Mouse (Mus musculus): ENCODE results near the gene Cbx7. TPM values are rescaled to one million over a fixed set of nuclear protein-coding genes. Genes with fewer than 3 reads are reported as not detected.

Gene Cbx7
- polyA plus RNA-seq, 1 experiment from 2014 or later: 4.0 TPM

DNA sequence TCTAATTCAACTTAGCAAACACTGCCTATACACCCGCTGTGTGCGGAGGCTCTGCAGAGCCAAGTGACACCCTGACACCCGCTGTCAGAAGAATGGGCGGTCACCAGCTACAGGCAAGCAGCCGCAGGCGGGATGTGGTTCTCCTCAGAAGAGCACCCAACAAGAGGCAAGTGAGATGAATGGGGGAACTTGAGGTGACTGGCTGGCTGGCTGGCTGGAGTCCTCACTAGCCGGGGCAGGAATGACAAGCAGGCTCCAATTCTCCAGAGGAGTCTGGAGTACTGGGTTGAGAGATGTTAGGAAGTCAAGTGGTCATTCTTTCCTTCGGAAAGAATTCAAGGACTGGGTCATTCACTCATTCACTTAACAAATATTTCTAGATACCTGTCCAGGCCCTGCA lies 14.4 kb downstream of the Cbx7 start:
- H3K27ac ChIP-seq (ENCODE audit: low read length): no peak overlapping the region
- ATAC-seq: no peak
- no peaks in the 10 kb centered on the region; the same call in none of the 2 replicates for H3K4me1 ChIP-seq (replicated peaks; ENCODE audit: control insufficient read depth, insufficient read depth, low read length)
- no peaks in the 10 kb centered on the region for H3K27me3 ChIP-seq (replicated peaks; ENCODE audit: control insufficient read depth, insufficient read depth, low read length)
- H3K9ac ChIP-seq (replicated peaks; ENCODE audit: low read depth, low read length): no peak overlapping the region
- H3K36me3 ChIP-seq (ENCODE audit: control insufficient read depth, insufficient read depth): no peaks in the 10 kb centered on the region
- H3K4me3 ChIP-seq (replicated peaks; ENCODE audit: low read length): no peak overlapping the region
- no peaks in the 10 kb centered on the region for H3K9me3 ChIP-seq (ENCODE audit: control insufficient read depth, low read length)
- WGBS: 88% methylated on average over 8 of the region's 8 CpGs
- no peak overlapping the region for H3K4me2 ChIP-seq (ENCODE audit: low read length)

DNA sequence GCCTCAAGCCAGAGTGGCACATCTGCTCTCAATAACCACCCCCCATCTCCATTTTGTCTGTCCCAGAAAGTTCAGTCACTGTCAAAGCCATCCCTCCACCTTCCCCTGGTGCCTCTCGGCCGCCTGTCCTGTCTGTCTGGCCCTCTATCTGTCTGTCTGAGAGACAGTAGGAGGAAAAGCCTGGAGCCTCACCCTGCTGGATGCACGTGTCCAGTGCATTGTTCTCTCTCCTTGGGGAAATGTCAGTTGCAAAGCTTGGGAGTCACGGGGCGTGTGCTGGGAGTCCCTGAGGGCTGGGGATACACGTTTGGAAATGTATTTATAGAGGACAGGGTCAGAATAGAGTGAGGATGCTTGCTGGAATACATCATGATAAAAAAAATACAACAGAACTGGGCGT lies 17.4 kb downstream of the Cbx7 start:
- H3K27ac ChIP-seq (ENCODE audit: low read length): no peak overlapping the region
- 70% methylated on average over 7 of the region's 7 CpGs for WGBS
- ATAC-seq: no peak

DNA sequence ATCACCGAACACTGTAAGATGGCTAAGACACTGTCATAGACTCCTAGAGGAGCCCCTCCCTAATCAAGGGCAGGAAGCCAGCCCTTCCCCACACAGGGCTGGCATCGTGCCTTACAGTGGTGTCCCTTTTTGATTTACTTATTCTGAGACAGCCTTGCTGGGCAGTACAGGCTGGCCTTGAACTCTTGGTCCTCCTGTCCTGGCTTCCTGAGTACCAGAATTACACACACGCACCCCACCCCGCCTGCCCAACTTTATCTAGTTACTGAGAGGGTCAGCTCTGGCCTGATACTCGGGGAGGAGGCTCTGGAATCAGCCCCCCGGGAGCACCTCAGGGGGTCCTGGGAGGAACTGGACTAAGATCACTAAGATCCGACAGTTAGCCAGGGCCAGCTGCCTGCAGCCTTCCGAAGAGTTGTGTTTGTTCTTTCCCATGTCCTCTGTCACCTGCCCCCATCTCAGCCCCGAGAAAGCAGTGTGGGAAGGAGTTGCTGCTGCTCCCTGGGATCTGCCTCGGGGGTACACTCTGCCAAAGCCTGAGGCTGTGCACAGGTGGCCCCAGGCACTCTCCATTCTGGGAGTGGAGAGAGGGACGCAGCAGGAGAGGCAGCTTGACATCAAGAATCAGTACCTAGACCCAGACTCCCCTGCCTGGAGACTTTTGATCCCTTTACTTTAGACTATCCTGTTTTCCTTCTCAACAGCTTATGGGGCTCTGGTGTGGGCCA lies 18.3 kb downstream of the Cbx7 start:
- no peaks in the 10 kb centered on the region for H3K27me3 ChIP-seq (replicated peaks; ENCODE audit: control insufficient read depth, insufficient read depth, low read length)
- H3K4me2 ChIP-seq (ENCODE audit: low read length): no peak overlapping the region
- no peak for ATAC-seq
- 54% methylated on average over 11 of the region's 11 CpGs for WGBS
- H3K27ac ChIP-seq (ENCODE audit: low read length): no peak overlapping the region; the same call in 1 of the 2 replicates
- H3K36me3 ChIP-seq (ENCODE audit: control insufficient read depth, insufficient read depth): no peaks in the 10 kb centered on the region
- H3K9me3 ChIP-seq (ENCODE audit: control insufficient read depth, low read length): no peaks in the 10 kb centered on the region
- H3K4me1 ChIP-seq (replicated peaks; ENCODE audit: control insufficient read depth, insufficient read depth, low read length): peaks cover 15% of the 10 kb centered on the region
- no peak overlapping the region for H3K9ac ChIP-seq (replicated peaks; ENCODE audit: low read depth, low read length)
- no peak overlapping the region for H3K4me3 ChIP-seq (replicated peaks; ENCODE audit: low read length)

More for the DNA sequence above, 17.4 kb downstream of the Cbx7 start:
- H3K4me2 ChIP-seq (ENCODE audit: low read length): no peak overlapping the region
- no peak overlapping the region for H3K4me3 ChIP-seq (replicated peaks; ENCODE audit: low read length)
- no peak overlapping the region for H3K9ac ChIP-seq (replicated peaks; ENCODE audit: low read depth, low read length)
- H3K4me1 ChIP-seq (replicated peaks; ENCODE audit: control insufficient read depth, insufficient read depth, low read length): peaks cover 15% of the 10 kb centered on the region
- H3K9me3 ChIP-seq (ENCODE audit: control insufficient read depth, low read length): no peaks in the 10 kb centered on the region
- no peaks in the 10 kb centered on the region for H3K27me3 ChIP-seq (replicated peaks; ENCODE audit: control insufficient read depth, insufficient read depth, low read length)
- H3K36me3 ChIP-seq (ENCODE audit: control insufficient read depth, insufficient read depth): no peaks in the 10 kb centered on the region

DNA sequence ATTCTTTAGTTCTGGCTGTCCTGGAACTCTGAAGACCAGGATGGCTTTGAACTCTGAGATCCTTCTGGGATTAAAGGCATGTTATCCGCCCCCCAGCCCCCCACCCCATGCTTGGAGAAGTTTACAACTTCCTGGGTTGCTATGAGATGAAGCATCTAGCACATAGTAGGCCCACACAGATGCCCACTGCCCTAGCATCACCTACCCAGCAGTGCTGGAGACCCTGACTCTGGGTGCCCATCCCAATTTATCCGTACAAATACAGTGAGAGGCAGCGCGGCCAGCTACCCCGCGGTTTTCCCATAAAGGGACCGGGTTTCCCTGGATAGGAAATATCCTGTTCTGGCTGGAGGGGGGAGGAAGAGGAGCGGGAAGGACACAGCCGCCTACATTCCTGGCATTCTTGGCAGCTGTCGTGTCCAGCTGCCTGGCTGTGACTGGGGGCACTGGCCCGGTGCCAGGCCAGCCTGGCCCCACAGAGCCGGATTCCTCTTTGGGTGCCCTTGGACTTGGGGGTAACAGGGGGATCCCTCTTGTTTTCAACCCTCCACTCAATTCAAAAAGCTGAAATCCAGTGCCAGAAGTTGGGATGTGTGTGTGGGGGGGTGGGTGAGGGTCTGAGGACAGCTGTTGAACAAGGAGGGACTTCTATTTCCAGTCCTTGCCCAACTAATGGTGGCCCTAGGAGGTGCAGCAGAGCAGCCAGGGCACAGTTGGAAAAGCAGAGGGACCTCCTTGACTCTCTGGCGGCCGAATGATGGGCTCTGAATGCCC lies 19.0 kb downstream of the Cbx7 start:
- no peak overlapping the region for H3K4me2 ChIP-seq (ENCODE audit: low read length)
- 39% methylated on average over 14 of the region's 14 CpGs for WGBS
- peaks cover 15% of the 10 kb centered on the region for H3K4me1 ChIP-seq (replicated peaks; ENCODE audit: control insufficient read depth, insufficient read depth, low read length)
- H3K9ac ChIP-seq (replicated peaks; ENCODE audit: low read depth, low read length): no peak overlapping the region
- no peaks in the 10 kb centered on the region for H3K9me3 ChIP-seq (ENCODE audit: control insufficient read depth, low read length)
- ATAC-seq: no peak
- H3K36me3 ChIP-seq (ENCODE audit: control insufficient read depth, insufficient read depth): no peaks in the 10 kb centered on the region
- H3K27ac ChIP-seq (ENCODE audit: low read length): no peak overlapping the region; the same call in 1 of the 2 replicates
- H3K4me3 ChIP-seq (replicated peaks; ENCODE audit: low read length): no peak overlapping the region
- H3K27me3 ChIP-seq (replicated peaks; ENCODE audit: control insufficient read depth, insufficient read depth, low read length): no peaks in the 10 kb centered on the region

DNA sequence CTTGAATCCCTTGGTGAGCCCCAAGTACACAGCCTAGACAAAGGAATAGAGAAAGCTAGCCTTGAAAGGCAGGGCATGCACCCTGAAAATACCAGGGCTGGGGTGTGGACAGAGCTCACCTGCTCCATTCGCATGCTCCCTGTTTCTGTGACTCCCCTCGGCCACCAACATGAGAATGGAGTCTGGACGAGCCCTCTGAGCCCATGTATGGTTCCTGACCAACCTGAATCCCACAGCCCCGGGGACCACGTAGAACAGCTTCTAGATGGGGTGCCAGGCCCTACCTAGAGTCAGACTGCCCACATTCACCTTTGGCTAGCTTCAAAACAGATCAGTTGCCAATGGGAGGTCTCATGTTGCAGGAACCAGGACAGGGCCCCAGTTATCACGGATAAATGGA lies 19.7 kb downstream of the Cbx7 start:
- H3K27ac ChIP-seq (ENCODE audit: low read length): no peak overlapping the region
- no peak for ATAC-seq
- no peaks in the 10 kb centered on the region for H3K27me3 ChIP-seq (replicated peaks; ENCODE audit: control insufficient read depth, insufficient read depth, low read length)
- H3K9ac ChIP-seq (replicated peaks; ENCODE audit: low read depth, low read length): no peak overlapping the region
- peaks cover 15% of the 10 kb centered on the region for H3K4me1 ChIP-seq (replicated peaks; ENCODE audit: control insufficient read depth, insufficient read depth, low read length)
- H3K4me2 ChIP-seq (ENCODE audit: low read length): no peak overlapping the region; the same call in 1 of the 2 replicates
- no peak overlapping the region for H3K4me3 ChIP-seq (replicated peaks; ENCODE audit: low read length)
- H3K36me3 ChIP-seq (ENCODE audit: control insufficient read depth, insufficient read depth): no peaks in the 10 kb centered on the region
- no peaks in the 10 kb centered on the region for H3K9me3 ChIP-seq (ENCODE audit: control insufficient read depth, low read length)
- WGBS: 69% methylated on average over 6 of the region's 6 CpGs

DNA sequence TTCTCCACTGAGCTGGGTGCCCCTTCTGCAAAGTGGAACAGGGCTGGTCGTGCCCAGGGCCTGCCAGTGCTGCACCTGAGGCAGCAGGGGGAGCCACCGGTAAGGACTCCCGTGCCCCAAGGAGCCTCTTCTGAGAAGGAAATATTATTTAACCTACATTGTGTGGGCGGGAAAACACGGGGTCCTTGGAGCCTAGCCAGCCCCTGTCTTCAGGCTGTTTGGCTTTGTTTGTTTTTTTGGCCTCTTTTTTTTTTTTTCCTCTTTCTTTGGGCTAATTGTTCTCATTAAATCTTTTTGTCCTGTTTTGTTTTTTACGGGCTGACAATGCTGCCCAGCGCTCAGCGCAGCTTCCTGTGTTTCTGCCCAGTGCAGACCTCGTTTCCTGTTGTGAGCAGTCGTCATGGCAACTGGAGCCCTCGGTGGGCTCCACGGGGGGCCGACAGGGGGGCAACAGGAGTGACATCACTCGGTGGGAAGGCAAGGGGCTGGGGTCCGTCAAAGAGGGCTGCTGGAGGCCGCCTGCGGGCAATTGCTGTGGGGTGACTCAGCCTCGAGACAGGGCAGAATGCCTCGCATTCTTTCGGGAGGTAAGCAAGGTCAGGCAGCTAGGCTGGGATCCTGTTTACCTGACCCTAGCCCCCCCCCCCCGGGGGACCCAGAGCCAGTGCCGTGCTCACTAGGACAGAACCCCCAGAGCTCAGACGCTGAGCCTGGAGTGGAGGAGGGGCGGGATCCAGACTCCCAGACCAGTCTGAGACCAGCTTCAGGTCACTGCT lies 20.5 kb downstream of the Cbx7 start:
- ATAC-seq: peak; percentile 64
- 2% methylated on average over 24 of the region's 24 CpGs for WGBS
- peak overlapping the region; percentile 43 for H3K4me3 ChIP-seq (replicated peaks; ENCODE audit: low read length)
- no peaks in the 10 kb centered on the region for H3K36me3 ChIP-seq (ENCODE audit: control insufficient read depth, insufficient read depth)
- H3K4me2 ChIP-seq (ENCODE audit: low read length): peak overlapping the region; percentile 79
- H3K27me3 ChIP-seq (replicated peaks; ENCODE audit: control insufficient read depth, insufficient read depth, low read length): no peaks in the 10 kb centered on the region
- H3K9me3 ChIP-seq (ENCODE audit: control insufficient read depth, low read length): no peaks in the 10 kb centered on the region
- H3K27ac ChIP-seq (ENCODE audit: low read length): peak overlapping the region; percentile 41; the same call in 1 of the 2 replicates
- peaks cover 15% of the 10 kb centered on the region for H3K4me1 ChIP-seq (replicated peaks; ENCODE audit: control insufficient read depth, insufficient read depth, low read length)
- H3K9ac ChIP-seq (replicated peaks; ENCODE audit: low read depth, low read length): peak overlapping the region; percentile 63

DNA sequence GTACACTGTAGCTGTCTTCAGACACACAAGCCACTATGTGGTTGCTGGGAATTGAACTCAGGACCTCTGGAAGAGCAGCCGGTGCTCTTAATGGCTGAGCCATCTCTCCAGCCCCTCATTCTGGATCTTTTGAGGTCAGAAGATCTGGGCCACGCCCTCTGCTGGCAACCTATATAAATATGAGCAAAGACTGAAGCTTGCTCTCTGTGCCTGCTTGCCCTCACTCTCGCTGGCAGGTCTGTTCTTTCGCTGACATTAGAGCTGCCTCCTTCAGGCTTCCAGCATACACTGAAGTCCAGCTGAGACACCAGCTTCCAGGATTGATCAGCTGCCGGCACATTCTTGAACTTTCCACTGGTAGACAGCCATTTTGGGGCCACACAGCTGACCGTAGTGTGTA lies 23.2 kb downstream of the Cbx7 start:
- Histone ChIP-seq H3K27ac (ENCODE audit: low read length) (no peak overlapping the region), H3K4me2 (ENCODE audit: low read length) (no peak overlapping the region), H3K4me1 (replicated peaks; ENCODE audit: control insufficient read depth, insufficient read depth, low read length) (peaks cover 15% of the 10 kb centered on the region), H3K9ac (replicated peaks; ENCODE audit: low read depth, low read length) (no peak overlapping the region), H3K27me3 (replicated peaks; ENCODE audit: control insufficient read depth, insufficient read depth, low read length) (no peaks in the 10 kb centered on the region), H3K9me3 (ENCODE audit: control insufficient read depth, low read length) (no peaks in the 10 kb centered on the region), H3K36me3 (ENCODE audit: control insufficient read depth, insufficient read depth) (no peaks in the 10 kb centered on the region), H3K4me3 (replicated peaks; ENCODE audit: low read length) (no peak overlapping the region)
- WGBS: 66% methylated on average over 6 of the region's 6 CpGs
- no peak for ATAC-seq

DNA sequence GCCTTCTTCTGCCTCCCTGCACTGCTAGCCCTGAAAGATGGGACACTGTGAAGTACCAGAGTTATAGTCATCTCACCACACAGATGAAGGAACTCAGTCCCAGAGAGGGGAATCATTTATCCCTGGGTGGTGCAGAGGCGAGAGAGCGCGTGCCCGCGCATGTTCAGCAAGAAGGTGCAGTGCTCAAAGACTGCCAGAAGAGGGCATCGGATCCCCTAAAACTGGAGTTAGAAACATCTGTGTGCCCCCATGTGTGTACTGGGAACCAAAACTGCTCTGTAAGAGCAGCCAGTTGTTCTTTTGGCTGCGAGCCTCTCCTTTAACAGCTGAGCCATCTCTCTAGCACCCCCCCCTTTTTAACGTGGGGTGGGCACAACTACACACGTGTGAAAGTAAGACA lies 24.1 kb downstream of the Cbx7 start:
- ATAC-seq: no peak
- H3K36me3 ChIP-seq (ENCODE audit: control insufficient read depth, insufficient read depth): no peaks in the 10 kb centered on the region
- no peak overlapping the region for H3K4me2 ChIP-seq (ENCODE audit: low read length)
- no peaks in the 10 kb centered on the region for H3K27me3 ChIP-seq (replicated peaks; ENCODE audit: control insufficient read depth, insufficient read depth, low read length)
- no peaks in the 10 kb centered on the region for H3K9me3 ChIP-seq (ENCODE audit: control insufficient read depth, low read length)
- no peak overlapping the region for H3K4me3 ChIP-seq (replicated peaks; ENCODE audit: low read length)
- H3K9ac ChIP-seq (replicated peaks; ENCODE audit: low read depth, low read length): no peak overlapping the region
- H3K27ac ChIP-seq (ENCODE audit: low read length): no peak overlapping the region
- 61% methylated on average over 9 of the region's 9 CpGs for WGBS
- H3K4me1 ChIP-seq (replicated peaks; ENCODE audit: control insufficient read depth, insufficient read depth, low read length): peaks cover 15% of the 10 kb centered on the region

DNA sequence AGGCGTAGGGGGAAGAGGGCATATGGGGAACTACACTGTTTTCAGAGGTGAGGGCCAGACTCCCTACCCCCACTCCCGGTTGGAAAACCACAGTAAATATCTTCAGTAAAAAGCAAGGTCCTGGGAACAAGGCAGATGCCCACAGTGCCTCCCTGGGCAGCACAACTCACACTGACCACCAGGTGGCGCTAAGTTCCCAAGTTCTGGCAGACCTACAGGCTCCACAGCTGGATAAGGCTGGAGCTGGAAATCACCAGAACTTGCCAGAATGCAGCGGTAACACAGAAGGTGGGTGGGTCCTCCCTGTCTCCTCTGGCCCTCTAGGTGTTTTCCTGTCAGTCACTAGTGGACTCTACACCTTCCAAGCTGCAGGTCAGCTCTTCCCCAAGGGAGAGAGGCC lies 24.9 kb downstream of the Cbx7 start:
- H3K4me3 ChIP-seq (replicated peaks; ENCODE audit: low read length): no peak overlapping the region
- peaks cover 15% of the 10 kb centered on the region for H3K4me1 ChIP-seq (replicated peaks; ENCODE audit: control insufficient read depth, insufficient read depth, low read length)
- no peaks in the 10 kb centered on the region for H3K36me3 ChIP-seq (ENCODE audit: control insufficient read depth, insufficient read depth)
- peak; percentile 75 for ATAC-seq
- no peak overlapping the region for H3K27ac ChIP-seq (ENCODE audit: low read length)
- 7% methylated on average over 4 of the region's 4 CpGs for WGBS
- H3K9me3 ChIP-seq (ENCODE audit: control insufficient read depth, low read length): no peaks in the 10 kb centered on the region
- H3K27me3 ChIP-seq (replicated peaks; ENCODE audit: control insufficient read depth, insufficient read depth, low read length): no peaks in the 10 kb centered on the region
- H3K4me2 ChIP-seq (ENCODE audit: low read length): no peak overlapping the region
- no peak overlapping the region for H3K9ac ChIP-seq (replicated peaks; ENCODE audit: low read depth, low read length)
